Mouse (Mus musculus) testis, adult 2 months (tissue): ENCODE measurements at regions not wholly inside any gene's neighbourhood (a gene's known extent, or its start where the extent isn't known, plus 50 kb on each side); places are given as distances from the start of the nearest gene placed in this dataset.

Experiments
- CTCF ChIP-seq: fragments of 200-500 bp; IDR thresholded peaks from 2 replicates; pipeline ENCODE4 v1.5.1; 2012; ENCODE audit warnings: low read depth, mild to moderate bottlenecking, inconsistent platforms, low read length, moderate library complexity; ENCODE audit not compliant: control insufficient read depth, insufficient read depth, insufficient replicate concordance
- POLR2A ChIP-seq: fragments of 200-500 bp; IDR thresholded peaks from 2 replicates; pipeline ENCODE4 v1.6.1; 2012; ENCODE audit warnings: low read depth, mild to moderate bottlenecking, inconsistent platforms, low read length, moderate library complexity; ENCODE audit not compliant: control insufficient read depth

GRCm38 (mm10) chr17:9937211-9937610 is 267.7 kb upstream of the Pabpc6 start:
- TF ChIP-seq POLR2A = no peak
- no peak for TF ChIP-seq CTCF
